Mouse (Mus musculus): ENCODE measurements around the gene Rnf114. TPM values are rescaled to one million over a fixed set of nuclear protein-coding genes. Genes with fewer than 3 reads are reported as not detected.
A peak's percentile ranks its signal among the peaks of the same experiment; 100 is the strongest.

The Rnf114 gene
- polyA plus RNA-seq, 1 experiment from 2014 or later: 139 TPM

GRCm38 (mm10) chr2:167512365-167512764, 19.9 kb downstream of the Rnf114 start:
- WGBS: 83% methylated on average over 9 of the region's 9 CpGs

DNA sequence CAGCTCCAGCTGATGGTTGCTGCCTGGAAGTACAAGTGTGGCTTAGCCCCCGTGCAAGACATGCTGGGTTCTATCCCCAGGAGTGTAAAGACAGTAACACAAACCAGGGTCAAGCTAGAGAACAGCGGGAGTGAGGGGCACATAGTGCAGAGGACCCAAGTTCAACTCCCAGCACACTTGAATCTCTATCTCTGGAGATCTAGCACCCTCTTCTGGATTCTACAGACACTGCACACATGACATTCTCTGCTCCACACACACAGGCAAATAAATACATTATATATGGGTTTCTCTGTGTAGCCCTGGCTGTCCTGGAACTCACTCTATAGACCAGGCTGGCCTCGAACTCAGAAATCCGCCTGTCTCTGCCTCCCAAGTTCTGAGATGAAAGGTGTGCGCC, 20.5 kb downstream of the Rnf114 start:
- ATAC-seq (ENCODE audit: low FRiP score): no peak
- no peaks in the 10 kb centered on the region for H3K27me3 ChIP-seq
- no peak overlapping the region for H3K4me2 ChIP-seq
- H3K27ac ChIP-seq: no peak overlapping the region
- no peaks in the 10 kb centered on the region for H3K9me3 ChIP-seq
- H3K36me3 ChIP-seq: peaks cover 97% of the 10 kb centered on the region
- 94% methylated on average over 5 of the region's 5 CpGs for WGBS
- H3K4me1 ChIP-seq (replicated peaks): no peaks in the 10 kb centered on the region; the same call in 1 of the 2 replicates
- no peak overlapping the region for H3K9ac ChIP-seq
- no peak overlapping the region for H3K4me3 ChIP-seq

More at GRCm38 (mm10) chr2:167512365-167512764, 19.9 kb downstream of the Rnf114 start:
- H3K9ac ChIP-seq: no peak overlapping the region
- H3K36me3 ChIP-seq: peaks cover 97% of the 10 kb centered on the region
- no peaks in the 10 kb centered on the region for H3K27me3 ChIP-seq
- H3K4me2 ChIP-seq: no peak overlapping the region
- no peak overlapping the region for H3K27ac ChIP-seq
- no peaks in the 10 kb centered on the region for H3K9me3 ChIP-seq
- H3K4me3 ChIP-seq: no peak overlapping the region
- H3K4me1 ChIP-seq (replicated peaks): no peaks in the 10 kb centered on the region; the same call in 1 of the 2 replicates
- ATAC-seq (ENCODE audit: low FRiP score): no peak

- Histone ChIP-seq H3K9me3 (no peaks in the 10 kb centered on the region), H3K4me3 (no peak overlapping the region), H3K27ac (no peak overlapping the region), H3K9ac (no peak overlapping the region), H3K27me3 (no peaks in the 10 kb centered on the region), H3K4me1 (replicated peaks) (no peaks in the 10 kb centered on the region), H3K36me3 (peaks cover 93% of the 10 kb centered on the region), H3K4me2 (no peak overlapping the region)
- ATAC-seq (ENCODE audit: low FRiP score): no peak
- WGBS: 98% methylated on average over 4 of the region's 4 CpGs
These were observed 22.2 kb downstream of the Rnf114 start for GRCm38 (mm10) chr2:167514641-167515040.

GRCm38 (mm10) chr2:167515688-167516087, 23.2 kb downstream of the Rnf114 start:
- no peak overlapping the region for H3K4me2 ChIP-seq
- H3K27ac ChIP-seq: no peak overlapping the region
- H3K4me1 ChIP-seq (replicated peaks): no peaks in the 10 kb centered on the region
- H3K9me3 ChIP-seq: no peaks in the 10 kb centered on the region
- peaks cover 91% of the 10 kb centered on the region for H3K36me3 ChIP-seq
- 94% methylated on average over 5 of the region's 5 CpGs for WGBS
- no peak overlapping the region for H3K9ac ChIP-seq
- H3K27me3 ChIP-seq: no peaks in the 10 kb centered on the region
- ATAC-seq (ENCODE audit: low FRiP score): no peak
- H3K4me3 ChIP-seq: no peak overlapping the region

GRCm38 (mm10) chr2:167519606-167520252, 27.3 kb downstream of the Rnf114 start:
- WGBS: 82% methylated on average over 5 of the region's 5 CpGs
- no peak overlapping the region for H3K9ac ChIP-seq
- H3K4me1 ChIP-seq (replicated peaks): no peaks in the 10 kb centered on the region
- no peak for ATAC-seq (ENCODE audit: low FRiP score)
- peaks cover 52% of the 10 kb centered on the region for H3K36me3 ChIP-seq
- H3K27ac ChIP-seq: no peak overlapping the region
- no peaks in the 10 kb centered on the region for H3K27me3 ChIP-seq
- no peak overlapping the region for H3K4me3 ChIP-seq
- no peaks in the 10 kb centered on the region for H3K9me3 ChIP-seq
- no peak overlapping the region for H3K4me2 ChIP-seq

GRCm38 (mm10) chr2:167528278-167528677, 35.8 kb downstream of the Rnf114 start:
- Histone ChIP-seq H3K27ac (no peak overlapping the region), H3K4me1 (replicated peaks) (peaks cover 4% of the 10 kb centered on the region; the same call in 1 of the 2 replicates), H3K27me3 (peaks cover 4% of the 10 kb centered on the region; the same call in 1 of the 2 replicates), H3K9me3 (no peaks in the 10 kb centered on the region), H3K4me3 (no peak overlapping the region), H3K4me2 (no peak overlapping the region), H3K36me3 (no peaks in the 10 kb centered on the region), H3K9ac (no peak overlapping the region)
- WGBS: 18% methylated on average over 5 of the region's 5 CpGs
- ATAC-seq (ENCODE audit: low FRiP score): no peak

DNA sequence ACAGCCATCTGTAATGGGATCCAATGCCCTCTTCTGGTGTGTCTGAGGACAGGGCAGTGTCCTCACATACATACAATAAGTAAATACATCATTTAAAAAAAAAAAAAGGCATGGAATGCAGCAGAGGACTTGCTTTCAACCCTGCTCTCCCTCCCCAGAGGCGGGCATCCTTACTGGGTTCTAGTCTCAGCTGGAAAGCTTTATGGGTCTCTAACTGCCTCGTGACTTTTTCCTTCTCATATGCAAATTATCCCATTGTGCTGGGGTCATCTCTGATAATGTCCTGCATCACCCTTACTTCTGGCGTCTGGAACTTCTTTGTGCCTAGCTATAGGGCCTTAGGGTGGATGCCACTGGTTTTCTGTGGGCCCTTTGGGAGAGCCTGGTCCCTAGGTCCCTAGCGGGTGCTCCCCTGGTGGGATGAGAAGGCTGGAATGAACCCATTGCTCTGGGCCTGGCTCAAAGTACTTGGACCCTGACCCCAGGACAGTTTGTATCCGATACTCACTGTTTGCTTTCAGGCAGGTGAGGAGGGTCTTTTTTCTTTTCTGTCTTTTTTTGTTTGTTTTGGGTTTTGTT, 37.6 kb downstream of the Rnf114 start:
- Histone ChIP-seq H3K9me3 (no peaks in the 10 kb centered on the region), H3K4me3 (no peak overlapping the region), H3K4me1 (replicated peaks) (peaks cover 4% of the 10 kb centered on the region; the same call in 1 of the 2 replicates), H3K36me3 (no peaks in the 10 kb centered on the region), H3K9ac (peak overlapping the region; percentile 15; the same call in 1 of the 2 replicates), H3K4me2 (no peak overlapping the region), H3K27ac (no peak overlapping the region), H3K27me3 (peaks cover 12% of the 10 kb centered on the region)
- no peak for ATAC-seq (ENCODE audit: low FRiP score)
- WGBS: 21% methylated on average over 5 of the region's 5 CpGs

DNA sequence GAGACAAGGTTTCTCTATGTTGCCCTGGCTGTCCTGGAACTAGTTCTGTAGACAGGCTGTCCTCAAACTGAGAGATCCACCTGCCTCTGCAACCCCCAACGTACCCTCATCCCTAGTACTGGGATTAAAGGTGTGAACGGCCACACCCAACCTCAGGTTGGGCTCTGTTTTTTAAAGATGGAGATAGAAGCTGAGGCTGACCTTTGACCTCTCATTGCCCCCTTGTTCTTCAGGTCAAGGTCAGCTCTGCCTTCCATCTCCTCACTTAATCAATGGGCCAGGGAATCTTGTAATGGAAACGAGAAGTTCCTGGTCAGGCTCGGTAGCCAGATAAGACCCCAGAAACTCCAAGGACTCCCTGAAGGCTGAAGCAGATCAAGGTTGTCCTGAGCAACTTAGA, 38.1 kb downstream of the Rnf114 start:
- H3K27ac ChIP-seq: no peak overlapping the region
- H3K9ac ChIP-seq: no peak overlapping the region
- H3K4me2 ChIP-seq: no peak overlapping the region
- peaks cover 14% of the 10 kb centered on the region for H3K27me3 ChIP-seq
- peaks cover 4% of the 10 kb centered on the region; the same call in 1 of the 2 replicates for H3K4me1 ChIP-seq (replicated peaks)
- H3K9me3 ChIP-seq: no peaks in the 10 kb centered on the region
- ATAC-seq (ENCODE audit: low FRiP score): no peak
- WGBS: 72% methylated on average over 4 of the region's 4 CpGs
- H3K36me3 ChIP-seq: no peaks in the 10 kb centered on the region
- no peak overlapping the region for H3K4me3 ChIP-seq

DNA sequence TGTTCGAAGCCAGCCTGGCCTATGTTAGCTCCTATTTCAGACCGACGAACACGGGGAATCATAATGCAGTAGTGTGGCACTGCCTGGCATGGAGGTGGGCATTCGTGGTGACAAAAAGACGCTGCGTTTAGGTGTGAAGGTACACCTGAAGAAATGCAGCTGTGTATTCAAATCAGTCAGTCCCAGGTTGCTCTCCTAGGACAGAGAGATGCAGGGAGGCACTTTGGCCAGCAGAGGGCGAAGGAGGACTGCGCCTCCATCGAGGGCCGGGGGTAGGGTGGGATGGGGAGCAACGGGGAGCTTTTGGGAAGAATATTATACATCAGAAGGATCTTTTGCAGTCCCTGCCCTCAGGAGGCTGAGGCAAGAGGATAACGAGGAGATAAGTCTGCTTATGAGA, 39.7 kb downstream of the Rnf114 start:
- 21% methylated on average over 13 of the region's 13 CpGs for WGBS
- Histone ChIP-seq H3K36me3 (no peaks in the 10 kb centered on the region), H3K27me3 (peaks cover 29% of the 10 kb centered on the region), H3K4me3 (no peak overlapping the region), H3K4me1 (replicated peaks) (peaks cover 7% of the 10 kb centered on the region; the same call in 1 of the 2 replicates), H3K27ac (no peak overlapping the region), H3K9me3 (no peaks in the 10 kb centered on the region), H3K4me2 (no peak overlapping the region), H3K9ac (no peak overlapping the region)
- no peak for ATAC-seq (ENCODE audit: low FRiP score)

- peaks cover 22% of the 10 kb centered on the region for H3K4me1 ChIP-seq (replicated peaks)
- H3K27me3 ChIP-seq: peaks cover 42% of the 10 kb centered on the region
- no peak overlapping the region for H3K4me3 ChIP-seq
- ATAC-seq (ENCODE audit: low FRiP score): no peak
- H3K9me3 ChIP-seq: no peaks in the 10 kb centered on the region
- no peaks in the 10 kb centered on the region for H3K36me3 ChIP-seq
- no peak overlapping the region for H3K27ac ChIP-seq
- H3K9ac ChIP-seq: no peak overlapping the region
- H3K4me2 ChIP-seq: no peak overlapping the region
These were observed 41.4 kb downstream of the Rnf114 start for GRCm38 (mm10) chr2:167533880-167534279.

- Histone ChIP-seq H3K27ac (no peak overlapping the region), H3K36me3 (no peaks in the 10 kb centered on the region), H3K4me3 (no peak overlapping the region), H3K4me1 (replicated peaks) (peaks cover 35% of the 10 kb centered on the region), H3K9ac (0 out of 2 replicates have a peak overlapping the region, but pooled peaks have one; percentile 67), H3K27me3 (peaks cover 68% of the 10 kb centered on the region), H3K4me2 (no peak overlapping the region), H3K9me3 (no peaks in the 10 kb centered on the region)
- ATAC-seq (ENCODE audit: low FRiP score): no peak
- 46% methylated on average over 10 of the region's 10 CpGs for WGBS
These were observed 44.0 kb downstream of the Rnf114 start for GRCm38 (mm10) chr2:167536320-167536945.

DNA sequence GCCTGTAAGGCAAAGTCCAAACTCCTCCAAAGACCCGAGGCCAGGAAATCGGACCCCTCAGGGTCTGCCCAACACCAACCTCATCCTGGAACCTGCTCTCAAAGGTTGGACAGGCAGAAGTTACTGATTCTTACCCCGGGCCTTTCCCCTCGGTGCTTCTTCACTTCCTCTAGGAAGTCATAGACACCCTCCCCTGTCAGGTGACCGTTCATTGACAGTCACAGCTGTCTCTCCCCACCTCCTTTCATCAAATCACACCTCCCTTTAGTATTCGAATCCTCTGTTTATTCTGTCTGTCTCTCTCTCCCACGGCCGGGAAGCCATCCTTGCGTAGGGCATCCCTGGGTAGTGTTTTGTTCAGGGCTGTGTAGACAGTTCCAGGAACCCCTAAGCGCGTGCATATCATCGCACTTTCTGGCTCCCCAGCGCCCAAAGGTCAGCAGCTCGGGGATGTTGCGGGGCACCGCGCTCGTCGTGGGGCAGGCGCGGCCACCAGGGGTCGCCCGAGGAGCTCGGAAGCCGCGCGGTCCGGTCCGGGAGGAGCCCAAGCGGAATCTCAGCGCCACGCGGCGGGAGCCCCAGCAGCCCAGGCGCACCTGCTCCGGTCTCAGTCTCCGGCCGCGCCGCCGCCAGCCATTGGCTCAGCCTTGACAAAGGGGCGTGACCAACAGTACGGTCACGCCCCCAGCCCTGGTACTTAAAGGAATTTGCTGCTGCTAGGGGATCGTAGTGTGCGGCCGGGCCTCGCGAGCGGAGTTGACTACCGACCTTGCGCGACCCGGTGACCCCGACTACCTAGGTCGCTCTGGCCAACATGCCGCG, 45.2 kb downstream of the Rnf114 start, which contains the start of gene Snai1:
TSS of gene Snai1 (plus strand) at position 720 of the 822 bp plus-strand sequence.
- H3K4me1 ChIP-seq (replicated peaks): peaks cover 43% of the 10 kb centered on the region
- ATAC-seq (ENCODE audit: low FRiP score): peak; percentile 91
- no peaks in the 10 kb centered on the region for H3K9me3 ChIP-seq
- WGBS: under 1% methylated on average over 56 of the region's 58 CpGs
- peaks cover 76% of the 10 kb centered on the region for H3K27me3 ChIP-seq
- H3K27ac ChIP-seq: no peak within 1 kb of the TSS
- peak within 1 kb of the TSS; percentile 48 for H3K4me3 ChIP-seq
- peak within 1 kb of the TSS; percentile 67 for H3K9ac ChIP-seq
- no peaks in the 10 kb centered on the region for H3K36me3 ChIP-seq
- peak within 1 kb of the TSS; percentile 90 for H3K4me2 ChIP-seq
